Mouse (Mus musculus) layer of hippocampus, adult 9-10 months (tissue): ENCODE results near the gene Rps3.

ENCODE experiments used
- DNase-seq: peaks from one replicate; pipeline ENCODE4 v3.0.0; 2022; ENCODE audit warnings: low spot score

Rps3 gene

GRCm38 (mm10) chr7:99443164-99443563, 40.4 kb downstream of the Rps3 start:
- DNase-seq: no peak

- DNase-seq: no peak
Observed at GRCm38 (mm10) chr7:99441534-99442072, 41.9 kb downstream of the Rps3 start.

- DNase-seq: no peak
Observed at GRCm38 (mm10) chr7:99438881-99439280, 44.7 kb downstream of the Rps3 start.

- DNase-seq: no peak
Observed at GRCm38 (mm10) chr7:99436530-99436929, 47.0 kb downstream of the Rps3 start.

GRCm38 (mm10) chr7:99434672-99435250, 48.8 kb downstream of the Rps3 start:
- no peak for DNase-seq

- no peak for DNase-seq
Observed at GRCm38 (mm10) chr7:99432863-99433262, 50.7 kb downstream of the Rps3 start.

GRCm38 (mm10) chr7:99432248-99432647, 51.3 kb downstream of the Rps3 start:
- no peak for DNase-seq

- DNase-seq: no peak
Observed at GRCm38 (mm10) chr7:99430246-99430645, 53.3 kb downstream of the Rps3 start.

GRCm38 (mm10) chr7:99429786-99430185, 53.8 kb downstream of the Rps3 start:
- DNase-seq: no peak

- DNase-seq: no peak
Observed at GRCm38 (mm10) chr7:99428836-99429235, 54.7 kb downstream of the Rps3 start.

GRCm38 (mm10) chr7:99427987-99428386, 55.6 kb downstream of the Rps3 start:
- DNase-seq: no peak
